Mouse (Mus musculus): ENCODE data around the gene Stk38.
"Not testable (repeated sequence)": the region's sequence is repeated elsewhere in the genome, so short reads cannot be mapped to it uniquely, and the experiment has no call there.

Stk38 gene

DNA sequence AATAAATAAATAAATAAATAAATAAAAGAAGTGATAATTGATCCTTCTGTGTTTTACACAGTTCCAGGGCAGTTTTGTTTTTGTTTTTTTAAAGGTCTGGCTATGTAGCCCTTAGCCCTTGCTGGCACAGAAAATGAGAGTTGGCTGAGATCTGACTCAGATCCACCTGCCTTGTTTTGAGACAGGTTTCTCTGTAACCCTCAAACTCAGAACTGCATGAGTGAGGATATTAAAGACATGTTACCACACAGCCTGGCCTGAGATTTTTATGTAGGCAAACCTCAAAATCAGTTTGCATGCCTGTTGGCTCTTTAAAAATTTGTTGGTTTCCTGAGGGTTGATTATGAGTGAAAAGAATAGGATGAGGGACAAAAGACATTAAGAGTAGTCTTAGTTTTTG lies 27.7 kb upstream of the Stk38 start:
- no peak for DNase-seq (ENCODE audit: low spot score)

DNA sequence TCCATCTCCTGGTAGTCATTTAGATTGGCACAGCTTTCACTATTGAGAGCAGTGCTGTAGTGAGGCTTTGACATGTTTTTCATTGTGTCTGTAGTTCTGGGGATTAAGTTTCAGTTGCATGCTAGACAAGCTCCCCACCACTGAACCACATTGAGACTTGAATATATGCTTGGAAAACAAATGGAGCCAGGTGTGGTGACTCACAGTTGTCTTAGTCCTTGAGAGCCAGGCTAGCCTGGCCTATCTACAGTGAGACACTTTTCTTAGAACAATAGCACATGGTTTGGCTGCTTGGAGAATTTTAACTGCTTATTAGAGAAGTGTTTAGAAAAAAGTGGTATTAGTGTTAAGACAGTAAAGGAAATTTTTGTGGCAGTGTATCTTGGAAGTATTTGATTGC lies 26.5 kb upstream of the Stk38 start:
- DNase-seq (ENCODE audit: low spot score) = no peak

DNA sequence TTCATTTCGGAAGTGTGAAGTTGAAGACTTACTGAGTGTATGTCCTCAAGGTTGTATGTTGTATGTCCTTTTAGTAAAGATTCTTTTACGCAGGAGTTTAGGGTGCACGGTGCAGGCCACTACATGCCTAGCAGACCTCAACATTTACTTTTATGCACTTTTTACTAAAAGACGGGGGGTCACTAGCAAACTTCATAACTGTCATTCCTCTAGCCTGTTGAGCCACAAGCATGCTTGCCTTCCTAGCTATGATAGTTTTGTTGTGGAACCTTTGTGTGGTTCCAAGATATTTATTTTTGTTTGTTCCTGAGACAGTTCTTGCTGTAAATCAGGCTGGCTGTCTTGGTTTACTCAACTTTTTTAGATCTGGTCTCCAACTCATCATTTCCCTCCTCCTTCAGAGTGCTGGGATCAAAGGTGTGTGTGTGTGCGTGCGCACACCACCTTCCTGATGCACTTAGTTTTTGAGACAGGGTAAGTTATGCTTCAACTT lies 25.8 kb upstream of the Stk38 start:
- no peak for DNase-seq (ENCODE audit: low spot score)

DNA sequence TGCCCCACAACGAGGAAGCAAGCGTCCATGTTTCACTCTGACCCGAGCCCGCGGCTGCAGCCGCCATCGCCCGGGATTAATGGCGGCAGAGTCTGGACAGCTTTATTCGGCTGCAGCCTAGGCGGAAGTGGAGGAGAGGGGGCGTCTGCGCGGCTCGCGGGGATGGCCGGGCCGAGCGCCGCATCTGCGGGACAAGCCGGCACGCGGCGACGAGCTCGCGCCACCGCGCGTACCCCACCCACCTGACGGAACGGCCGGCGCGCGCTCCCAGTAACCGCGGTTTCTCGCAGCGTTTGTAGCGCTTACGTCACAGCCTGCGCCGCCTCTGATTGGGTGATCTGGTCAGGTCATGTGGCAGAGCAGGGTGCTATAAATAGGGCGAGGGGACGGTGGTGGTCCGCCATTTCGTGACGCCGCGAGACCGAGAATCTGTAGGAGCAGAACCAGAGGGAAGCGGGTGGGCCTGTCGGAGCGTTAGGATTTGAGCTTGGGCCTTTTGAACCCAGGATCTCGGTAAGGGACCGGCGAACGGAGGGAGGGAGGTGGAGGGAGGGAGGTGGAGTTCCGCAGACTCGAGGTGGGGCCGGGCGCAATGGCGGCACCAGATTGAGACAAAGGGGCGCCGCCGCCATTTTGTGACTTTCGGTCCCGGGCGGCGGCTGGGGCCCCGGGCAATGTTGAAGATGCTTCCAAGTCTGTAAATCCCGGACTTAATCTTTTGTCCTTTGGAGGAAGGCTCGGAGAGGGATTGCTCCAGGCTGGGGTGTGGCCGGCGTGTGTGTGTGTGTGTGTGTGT lies 24.7 kb upstream of the Stk38 start, which contains the start of gene Srsf3:
Gene Srsf3 (plus strand): TSS at position 355 of the 796 bp plus-strand sequence.
- peak; percentile 98 for DNase-seq (ENCODE audit: low spot score)

- DNase-seq (ENCODE audit: low spot score) = no peak
Measured at GRCm38 (mm10) chr17:29031771-29032273, 24.0 kb upstream of the Stk38 start.

DNA sequence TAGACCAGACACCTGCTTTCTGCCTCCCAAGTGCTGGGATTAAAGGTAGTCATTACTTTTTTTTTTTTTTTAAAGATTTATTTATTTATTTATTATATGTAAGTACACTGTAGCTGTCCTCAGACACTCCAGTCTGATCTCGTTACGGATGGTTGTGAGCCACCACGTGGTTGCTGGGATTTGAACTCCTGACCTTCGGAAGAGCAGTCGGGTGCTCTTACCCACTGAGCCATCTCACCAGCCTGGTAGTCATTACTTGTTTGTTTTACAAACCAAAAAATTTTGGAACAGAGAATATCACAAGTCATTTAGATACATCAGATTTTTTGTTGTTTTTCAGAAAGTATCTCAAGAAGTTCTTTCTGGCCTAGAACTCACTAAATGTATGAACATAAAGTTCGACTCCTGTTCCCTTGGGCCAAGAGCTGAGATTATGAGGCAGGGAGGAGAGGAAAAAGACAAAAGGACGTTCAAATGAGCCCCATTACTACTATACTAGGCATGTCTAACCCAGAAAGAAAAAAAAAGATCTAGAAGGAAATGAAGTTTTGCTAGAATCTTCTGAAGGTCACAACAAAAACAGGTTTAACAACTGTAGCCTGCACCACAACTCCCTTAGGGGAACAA lies 23.4 kb upstream of the Stk38 start:
- DNase-seq (ENCODE audit: low spot score) = not testable (repeated sequence)

DNA sequence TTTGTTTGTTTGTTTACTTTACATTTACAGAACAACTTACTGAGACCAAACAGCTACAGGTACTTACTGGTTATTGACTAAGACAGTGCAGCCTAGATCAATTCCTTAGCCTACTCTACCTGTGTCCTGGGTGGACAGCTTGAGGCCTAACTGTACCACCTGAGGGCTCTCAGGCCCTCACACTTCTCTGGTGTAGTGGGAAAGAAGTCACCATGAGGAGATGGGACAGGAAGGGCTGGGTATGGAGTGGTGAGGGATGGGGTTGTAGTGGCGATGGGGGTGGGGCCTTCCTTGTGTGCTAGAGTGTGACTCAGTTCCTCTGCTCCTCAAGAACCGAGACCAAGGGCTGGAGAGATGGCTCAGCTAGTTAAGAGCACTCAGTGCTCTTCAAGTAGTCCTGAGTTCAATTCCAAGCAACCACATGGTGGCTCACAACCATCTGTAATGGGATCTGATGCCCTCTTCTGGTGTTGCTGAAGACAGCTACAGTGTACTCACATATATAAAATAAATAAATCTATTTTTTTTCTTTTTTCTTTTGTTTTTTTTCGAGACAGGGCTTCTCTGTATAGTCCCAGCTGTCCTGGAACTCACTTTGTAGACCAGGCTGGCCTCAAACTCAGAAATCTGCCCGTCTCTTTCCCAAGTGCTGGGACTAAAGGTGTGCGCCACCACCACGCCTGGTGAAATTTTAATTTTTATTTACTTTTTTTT lies 22.7 kb upstream of the Stk38 start:
- DNase-seq (ENCODE audit: low spot score) = no peak

- no peak for DNase-seq (ENCODE audit: low spot score)
Measured at GRCm38 (mm10) chr17:29026652-29027356, 19.0 kb upstream of the Stk38 start.

DNA sequence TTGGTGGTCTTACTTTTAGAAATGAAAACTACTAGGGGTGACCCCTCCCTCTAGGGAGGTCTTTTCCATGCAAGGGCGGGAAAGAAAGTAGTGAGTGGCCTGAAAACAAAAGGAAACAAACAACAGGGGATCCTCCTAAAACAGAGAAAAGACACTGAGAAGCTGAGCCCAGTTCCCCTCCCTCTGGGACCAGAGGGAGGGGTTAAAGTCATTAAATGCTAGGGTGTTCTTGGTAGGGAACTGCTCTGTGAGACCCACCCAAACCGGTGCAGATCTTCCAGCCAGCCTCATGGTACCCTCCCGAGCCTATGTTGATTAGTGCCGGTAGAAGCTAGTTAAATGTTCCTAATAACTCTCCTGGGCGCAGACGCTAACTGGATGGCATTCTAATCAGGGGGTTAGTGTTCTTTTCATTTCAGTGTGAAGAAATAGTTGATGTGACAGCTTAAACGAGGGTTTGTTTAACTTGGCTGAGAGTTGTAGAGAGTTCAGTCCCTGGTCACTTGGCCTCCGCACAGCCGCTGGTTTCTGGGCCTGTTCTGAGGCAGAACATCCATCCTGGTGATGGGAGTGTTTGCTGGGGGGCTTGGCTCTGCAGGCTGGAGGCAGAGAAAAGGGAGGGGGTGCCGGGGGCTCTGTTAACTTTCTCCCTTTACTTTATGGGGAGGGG lies 17.2 kb upstream of the Stk38 start:
- DNase-seq (ENCODE audit: low spot score) = no peak

GRCm38 (mm10) chr17:29024047-29024892 lies 16.5 kb upstream of the Stk38 start:
- DNase-seq (ENCODE audit: low spot score) = no peak

GRCm38 (mm10) chr17:29023346-29023745 lies 15.6 kb upstream of the Stk38 start:
- DNase-seq (ENCODE audit: low spot score) = no peak

DNA sequence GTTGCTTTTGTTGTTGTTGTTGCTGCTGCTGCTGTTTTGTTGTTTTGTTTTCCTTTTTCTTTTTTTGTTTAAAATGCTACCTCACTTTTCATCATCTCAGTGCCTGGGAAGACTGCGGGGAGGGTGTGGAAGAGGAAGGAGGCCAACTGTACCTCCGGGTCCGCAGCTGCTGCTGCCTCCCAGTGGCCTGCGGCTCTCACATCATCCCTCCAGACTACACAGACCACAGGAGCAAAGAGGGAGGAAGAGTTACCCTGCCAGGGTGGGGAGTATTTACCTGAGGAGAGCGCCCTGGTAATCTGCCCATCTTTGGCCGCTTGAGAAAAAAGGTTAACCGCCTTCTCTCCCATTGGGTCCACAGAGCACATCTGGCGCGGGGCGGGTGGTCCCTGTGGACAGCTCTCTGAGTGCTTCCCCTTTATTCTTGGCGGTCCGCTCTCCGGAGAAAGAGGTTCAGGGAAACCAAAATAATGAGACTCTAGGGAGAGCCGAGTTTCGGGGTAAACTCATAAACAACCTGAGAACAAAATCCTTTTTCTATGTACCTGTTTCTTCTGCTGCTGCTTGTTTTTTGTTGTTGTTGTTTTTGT lies 14.5 kb upstream of the Stk38 start:
- no peak for DNase-seq (ENCODE audit: low spot score)

GRCm38 (mm10) chr17:29020444-29020843 lies 12.6 kb upstream of the Stk38 start:
- no peak for DNase-seq (ENCODE audit: low spot score)

- no peak for DNase-seq (ENCODE audit: low spot score)
Measured at GRCm38 (mm10) chr17:29019391-29019790, 11.6 kb upstream of the Stk38 start.

GRCm38 (mm10) chr17:29018292-29018984 lies 10.6 kb upstream of the Stk38 start:
- DNase-seq (ENCODE audit: low spot score) = no peak

DNA sequence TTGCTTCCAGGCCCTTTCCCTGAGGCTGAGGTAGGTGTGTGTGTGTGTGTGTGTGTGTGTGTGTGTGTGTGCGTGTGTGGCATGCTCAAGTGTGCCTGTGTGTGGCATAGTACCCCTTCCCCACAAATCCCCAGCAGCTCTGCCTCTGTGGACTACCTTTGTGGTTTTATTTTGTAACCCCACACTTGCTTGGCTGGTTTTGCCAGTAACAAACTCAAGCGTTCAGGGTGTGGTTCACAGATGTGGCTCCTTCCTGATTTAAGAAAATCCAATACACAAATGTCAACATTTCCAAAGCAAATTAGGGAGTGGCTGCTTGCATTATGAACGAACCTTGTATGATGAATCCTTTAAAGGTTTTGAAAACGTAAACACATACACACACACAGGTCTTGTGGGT lies 8.9 kb upstream of the Stk38 start:
- DNase-seq (ENCODE audit: low spot score) = no peak

GRCm38 (mm10) chr17:29015638-29016037 lies 7.8 kb upstream of the Stk38 start:
- no peak for DNase-seq (ENCODE audit: low spot score)

DNA sequence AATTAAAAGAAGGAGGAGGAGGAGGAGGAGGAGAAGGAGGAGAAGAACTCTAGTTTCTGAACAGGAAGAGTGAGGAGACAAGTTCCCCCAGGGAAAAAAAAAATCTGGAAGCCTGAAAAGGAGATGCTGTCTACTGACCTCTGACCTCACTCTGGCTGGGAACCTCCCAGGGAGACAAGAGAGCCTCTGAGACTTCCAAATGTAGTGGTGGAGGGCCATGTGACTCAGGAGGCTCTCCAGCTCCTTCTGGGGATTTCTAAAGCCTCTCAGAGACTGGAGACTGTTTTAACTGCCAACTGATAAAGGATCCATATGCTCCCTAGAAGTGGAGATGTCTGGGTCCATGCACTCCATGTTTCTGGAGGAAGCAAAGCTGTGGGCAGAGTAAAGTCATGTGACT lies 6.4 kb upstream of the Stk38 start:
- no peak for DNase-seq (ENCODE audit: low spot score)

DNA sequence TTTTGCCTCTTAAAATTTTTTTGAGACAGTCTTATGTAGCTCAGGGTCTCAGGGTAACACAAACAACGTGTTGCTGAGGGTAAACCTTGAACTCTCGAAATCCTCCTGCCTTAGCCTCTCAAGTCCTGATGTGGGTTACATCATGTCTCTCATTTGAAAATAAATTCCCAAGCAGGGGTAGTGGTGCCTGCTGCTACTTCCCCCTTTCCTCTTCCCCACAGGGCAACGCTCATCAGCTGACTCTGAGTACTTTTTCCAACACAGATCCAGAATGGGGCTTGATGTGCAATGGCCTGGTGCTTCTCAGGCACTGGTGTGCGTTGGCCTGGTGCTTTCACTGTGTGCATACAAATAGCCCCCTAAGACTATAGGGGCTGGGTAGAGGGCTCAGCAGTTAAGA lies 1.4 kb upstream of the Stk38 start:
- DNase-seq (ENCODE audit: low spot score) = no peak

DNA sequence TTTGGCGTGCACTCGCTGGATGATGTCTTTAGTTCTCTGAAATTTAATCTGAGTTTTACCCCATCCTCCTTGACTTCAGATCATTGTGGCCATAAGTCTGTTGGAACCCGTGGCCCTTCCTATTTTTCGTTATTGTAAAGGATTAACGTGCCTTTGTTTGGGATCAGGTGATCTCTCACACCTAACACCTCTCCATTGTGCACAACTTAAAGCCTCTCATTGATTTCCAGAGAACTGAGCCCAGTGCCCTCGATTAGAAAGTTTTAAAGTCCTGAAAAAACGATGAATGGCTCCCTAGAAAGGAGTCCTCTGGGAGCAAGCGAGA lies 493 bp upstream of the Stk38 start:
- DNase-seq (ENCODE audit: low spot score) = no peak

Data from left cerebral cortex, adult 11 months (tissue).